Comparison of ENCODE assay signal across 18 mouse cellular contexts in the genomic region with DNA sequence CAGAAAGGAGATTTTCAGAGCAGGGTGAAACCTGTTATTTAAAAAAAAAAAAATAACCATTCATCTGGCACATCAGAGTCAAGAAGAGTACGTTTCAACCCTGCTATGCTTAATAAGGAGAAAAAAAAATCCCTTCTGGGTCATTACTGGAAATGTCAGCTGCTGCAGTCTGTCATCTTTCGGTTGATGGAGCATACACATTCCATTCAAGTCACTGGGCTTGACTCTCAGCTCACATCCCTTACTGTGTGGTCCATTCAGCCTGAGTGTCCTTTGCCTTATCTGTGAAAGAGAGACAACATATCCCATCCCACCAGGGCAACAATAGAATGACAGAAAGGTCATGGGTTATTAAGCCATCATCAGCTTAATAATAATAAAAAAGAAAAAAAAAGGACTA.
DNase-seq lines count a peak whose midpoint lies in the region; ATAC-seq and TF ChIP-seq lines count a peak whose summit lies in the region.
"Had no signal": no experiment of that assay in that cellular context is flagged by ENCODE, and none has a peak within 500 bp of the region (broad histone marks: within the 10 kb centered on the region; RNA-seq: fewer than 3 reads in every experiment).

No protein-coding gene starts in this region.

- no peaks in the 10 kb centered on the region for H3K9me3 ChIP-seq in limb, embryonic 14.5 days (ENCODE audit: control insufficient read depth, low read length)
- H3K9me3 ChIP-seq: forebrain, embryonic 12.5 days; G1E; heart, embryonic 12.5 days; hindbrain, embryonic 10.5 days had no signal

- TF ChIP-seq CTCF in C2C12 (IDR thresholded peaks at IDR 0.05; ENCODE audit: control insufficient read depth, insufficient read depth, insufficient read length): no peak

- H3K79me2 ChIP-seq in C2C12 (ENCODE audit: control insufficient read depth, insufficient read depth): no peaks in the 10 kb centered on the region

- H3K9ac ChIP-seq in limb, embryonic 14.5 days (ENCODE audit: low read depth, low read length, severe bottlenecking): no peak overlapping the region
- H3K9ac ChIP-seq: forebrain, embryonic 12.5 days; forebrain, postnatal 0 days; heart, embryonic 12.5 days; hindbrain, embryonic 14.5 days had no signal

- H3K4me2 ChIP-seq in limb, embryonic 14.5 days (replicated peaks; ENCODE audit: low read depth, low read length, severe bottlenecking): no peak overlapping the region
- H3K4me2 ChIP-seq: forebrain, embryonic 12.5 days; heart, embryonic 12.5 days; hindbrain, embryonic 14.5 days had no signal

- H3K79me3 ChIP-seq in C2C12 (ENCODE audit: low read depth): no peaks in the 10 kb centered on the region

- H3K27ac ChIP-seq in limb, embryonic 14.5 days (replicated peaks; ENCODE audit: low read depth, low read length): no peak overlapping the region
- H3K27ac ChIP-seq: forebrain, embryonic 12.5 days; gastrocnemius, adult 2 months; hindbrain, embryonic 10.5 days; hindbrain, embryonic 14.5 days had no signal

- H3K27me3 ChIP-seq in C2C12 (ENCODE audit: control insufficient read depth, insufficient read depth, insufficient read length): no peaks in the 10 kb centered on the region
- H3K27me3 ChIP-seq in limb, embryonic 14.5 days (ENCODE audit: control insufficient read depth, insufficient read depth, low read length): no peaks in the 10 kb centered on the region
- H3K27me3 ChIP-seq: forebrain, embryonic 12.5 days; heart, embryonic 12.5 days had no signal

- no peaks in the 10 kb centered on the region for H3K36me3 ChIP-seq in C2C12 (ENCODE audit: control insufficient read depth, insufficient read depth)
- H3K36me3 ChIP-seq in limb, embryonic 14.5 days (ENCODE audit: control insufficient read depth, insufficient read depth, low read length): no peaks in the 10 kb centered on the region
- H3K36me3 ChIP-seq: forebrain, embryonic 12.5 days; G1E; heart, embryonic 12.5 days; hindbrain, embryonic 10.5 days had no signal

- no peak overlapping the region for H3K4me3 ChIP-seq in C2C12 (ENCODE audit: insufficient read depth, poor library complexity, severe bottlenecking)
- no peak overlapping the region for H3K4me3 ChIP-seq in limb, embryonic 14.5 days (replicated peaks; ENCODE audit: low read length)
- H3K4me3 ChIP-seq: forebrain, embryonic 12.5 days; gastrocnemius, adult 2 months; heart, embryonic 12.5 days; hindbrain, embryonic 10.5 days had no signal

- TF ChIP-seq POLR2A in limb, embryonic 14.5 days (IDR thresholded peaks at IDR 0.05; ENCODE audit: borderline replicate concordance, extremely low read depth, insufficient read depth, insufficient read length): no peak

- H3K4me1 ChIP-seq in limb, embryonic 14.5 days (ENCODE audit: control insufficient read depth, insufficient read depth, low read length): peaks cover 8% of the 10 kb centered on the region; the same call in 1 of the 2 replicates
- H3K4me1 ChIP-seq: forebrain, embryonic 12.5 days; heart, embryonic 12.5 days; hindbrain, embryonic 10.5 days had no signal

- ATAC-seq in limb, embryonic 14.5 days (ENCODE audit: low FRiP score, low read depth): no peak
- ATAC-seq: activated CD4-positive, CD25-positive, alpha-beta regulatory T cell, adult 4 months; forebrain, postnatal 0 days had no signal

- peak; percentile 43 for DNase-seq in Muller cell, postnatal 12 days (ENCODE audit: inconsistent ontology term)
- DNase-seq in limb, embryonic 14.5 days (ENCODE audit: low spot score): peak; percentile 24
- peak; percentile 30 for DNase-seq in retina, postnatal 1 day
- DNase-seq in frontal cortex, postnatal 14 days (ENCODE audit: low spot score in 2 of 2): no peak
- no peak for DNase-seq in adrenal gland, postnatal 14 days
- DNase-seq: adrenal gland, postnatal 25 days; cerebellum, adult 2 months; cerebellum, postnatal 10 days; forebrain, postnatal 0 days; gastrocnemius, adult 2 months; gastrocnemius, postnatal 25 days had no signal

- no peak overlapping the region for H3ac ChIP-seq in C2C12 (ENCODE audit: control insufficient read depth, insufficient read length, low read depth)

- WGBS in limb, embryonic 14.5 days: 58% methylated on average over 2 of the region's 2 CpGs

TF ChIP-seq in C2C12, 6 proteins besides CTCF, POLR2A, EP300 and RAD21:
- TF ChIP-seq MYOD1 (IDR thresholded peaks at IDR 0.05; ENCODE audit: control insufficient read depth, insufficient read length, low read depth) (peak; percentile 97), MAX (IDR thresholded peaks at IDR 0.05) (no peak), USF1 (IDR thresholded peaks at IDR 0.05; ENCODE audit: low read depth) (no peak), FOSL1 (IDR thresholded peaks at IDR 0.05; ENCODE audit: insufficient read depth, low read length, poor library complexity, severe bottlenecking) (no peak), CEBPB (IDR thresholded peaks at IDR 0.05; ENCODE audit: low read depth) (no peak)

Comparison
In these comparisons a context has a peak if more than half of its experiments do, and no peak if none do; other contexts are left out.
1. DNase-seq: peak in Muller cell, postnatal 12 days (single experiment), limb, embryonic 14.5 days (single experiment) and retina, postnatal 1 day (single experiment); none in frontal cortex, postnatal 14 days (0 of 2) and adrenal gland, postnatal 14 days (single experiment).